Mouse (Mus musculus): ENCODE measurements around the gene Slc43a1.
"Not testable (repeated sequence)": the region's sequence is repeated elsewhere in the genome, so short reads cannot be mapped to it uniquely, and the experiment has no call there.

Slc43a1 gene

GRCm38 (mm10) chr2:84896686-84897085 is 58.0 kb downstream of the Slc43a1 start:
- not testable (repeated sequence) for DNase-seq (ENCODE audit: low read depth, low spot score)

DNA sequence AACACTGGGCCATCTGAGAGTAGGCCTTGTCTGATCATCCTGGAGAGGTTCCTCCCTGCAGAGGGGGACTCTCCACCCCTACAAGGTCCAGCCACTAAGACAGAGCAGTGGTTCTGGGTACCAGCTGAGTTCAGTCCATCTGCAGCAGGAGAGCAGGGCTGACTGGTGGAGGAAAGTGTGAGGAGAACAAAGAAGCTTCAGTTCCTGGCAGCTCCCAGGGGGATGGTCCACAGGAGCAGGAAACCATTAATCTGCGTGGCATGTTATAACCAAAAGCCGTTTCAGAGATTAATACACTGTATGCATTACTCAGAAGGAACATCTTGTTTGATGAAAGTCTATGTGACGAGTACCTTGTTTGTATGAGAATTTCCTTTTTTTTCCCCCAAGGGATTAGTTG is 74.1 kb downstream of the Slc43a1 start:
- no peak for DNase-seq (ENCODE audit: low read depth, low spot score)

Data from brain, embryonic 18.5 days (tissue).